Mouse (Mus musculus): ENCODE measurements around the gene Sh3bp4. TPM values are rescaled to one million over a fixed set of nuclear protein-coding genes. Genes with fewer than 3 reads are reported as not detected.

Gene Sh3bp4
- polyA plus RNA-seq, 1 experiment, result 1.4 TPM

DNA sequence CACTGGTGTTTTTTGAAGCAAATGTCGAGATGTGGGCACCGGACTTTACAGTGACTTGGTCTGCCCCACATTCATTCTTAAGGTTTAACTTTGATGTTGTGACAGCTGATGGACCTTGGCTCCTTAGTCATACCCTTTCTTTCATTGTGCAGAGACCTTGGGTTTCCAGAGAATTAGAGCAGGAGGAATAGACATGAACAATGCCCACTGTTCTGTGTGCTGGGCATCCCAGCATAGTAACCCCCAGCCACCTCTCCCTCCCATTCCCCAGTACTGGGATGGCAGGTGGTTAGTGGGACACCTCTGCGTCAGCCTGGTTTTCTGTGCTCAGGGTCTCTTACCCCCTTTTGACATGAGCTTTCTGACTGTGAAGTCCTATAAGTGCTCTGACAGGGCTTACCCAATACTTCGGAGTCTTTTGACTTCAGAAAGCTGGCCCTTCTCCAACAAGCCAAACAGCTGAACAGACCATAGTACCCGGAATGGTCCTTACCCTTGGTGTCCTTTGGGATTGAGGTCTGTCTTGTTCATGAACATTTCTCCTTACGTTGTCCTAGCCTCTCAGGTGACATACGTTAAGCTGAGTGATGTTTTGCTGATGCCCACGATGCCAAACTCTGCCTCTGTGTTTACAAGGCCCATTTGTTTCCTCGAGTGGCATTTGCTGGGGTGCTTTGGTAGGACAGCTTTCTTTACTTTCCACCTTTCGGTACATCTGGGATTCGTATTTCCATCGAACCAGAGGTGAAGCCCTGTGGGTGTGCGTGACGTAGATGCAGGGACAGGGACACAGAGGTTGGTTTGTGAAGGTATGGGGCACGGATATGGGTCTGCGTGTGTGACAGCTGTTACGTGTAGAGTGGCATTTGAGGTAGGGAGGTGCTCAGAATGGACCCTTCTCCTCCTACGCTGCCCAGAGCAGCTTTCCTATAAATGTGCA is 35.9 kb downstream of the Sh3bp4 start:
- no peaks in the 10 kb centered on the region; the same call in 1 of the 2 replicates for H3K4me1 ChIP-seq (ENCODE audit: control insufficient read depth, insufficient read depth, low read length)
- H3K27ac ChIP-seq (ENCODE audit: control insufficient read depth, insufficient read depth, low read depth, low read length, poor library complexity), result no peak overlapping the region
- WGBS, result 84% methylated on average over 18 of the region's 18 CpGs
- TF ChIP-seq POLR2A (IDR thresholded peaks at IDR 0.05; ENCODE audit: borderline replicate concordance, control insufficient read depth, low read depth, low read length), result no peak
- TF ChIP-seq CTCF (IDR thresholded peaks at IDR 0.05; ENCODE audit: control insufficient read depth, insufficient read depth, low read length), result no peak
- no peak overlapping the region for H3K4me3 ChIP-seq (replicated peaks; ENCODE audit: control insufficient read depth, low read depth, low read length)

GRCm38 (mm10) chr1:89107466-89107865 is 37.3 kb downstream of the Sh3bp4 start:
- 90% methylated on average over 6 of the region's 6 CpGs for WGBS
- TF ChIP-seq POLR2A (IDR thresholded peaks at IDR 0.05; ENCODE audit: borderline replicate concordance, control insufficient read depth, low read depth, low read length) (no peak), CTCF (IDR thresholded peaks at IDR 0.05; ENCODE audit: control insufficient read depth, insufficient read depth, low read length) (no peak)
- no peak overlapping the region for H3K4me3 ChIP-seq (replicated peaks; ENCODE audit: control insufficient read depth, low read depth, low read length)
- no peak overlapping the region for H3K27ac ChIP-seq (ENCODE audit: control insufficient read depth, insufficient read depth, low read depth, low read length, poor library complexity)
- no peaks in the 10 kb centered on the region; the same call in 1 of the 2 replicates for H3K4me1 ChIP-seq (ENCODE audit: control insufficient read depth, insufficient read depth, low read length)

DNA sequence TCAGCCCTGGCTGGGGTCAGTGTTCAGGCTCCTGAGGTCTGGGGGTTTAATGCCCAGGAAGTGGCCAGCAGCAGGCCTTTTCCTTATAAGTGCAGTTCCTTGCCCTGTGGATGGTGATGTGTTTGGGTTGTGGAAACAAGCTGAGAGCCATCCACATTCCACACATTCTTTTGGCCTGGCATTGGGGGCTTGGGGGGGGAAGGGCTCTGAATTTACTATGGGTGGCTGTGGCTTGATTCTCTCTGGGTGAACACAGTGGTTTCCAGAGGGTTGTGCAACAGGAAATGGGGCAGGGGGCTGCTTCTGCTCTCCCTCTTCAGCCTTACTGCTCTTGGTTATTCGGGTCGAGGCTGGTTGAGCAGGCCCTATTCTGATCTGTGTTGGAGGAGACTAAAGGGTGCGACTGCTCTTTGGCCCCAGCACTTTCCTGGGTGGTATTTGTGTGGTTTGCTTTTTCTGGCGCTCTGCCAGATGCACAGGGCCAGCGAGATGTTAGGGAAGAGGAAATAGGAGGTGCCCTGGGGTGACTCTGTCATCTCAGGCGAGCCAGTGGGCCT is 38.2 kb downstream of the Sh3bp4 start:
- TF ChIP-seq POLR2A (IDR thresholded peaks at IDR 0.05; ENCODE audit: borderline replicate concordance, control insufficient read depth, low read depth, low read length), result no peak
- TF ChIP-seq CTCF (IDR thresholded peaks at IDR 0.05; ENCODE audit: control insufficient read depth, insufficient read depth, low read length), result no peak
- Histone ChIP-seq H3K27ac (ENCODE audit: control insufficient read depth, insufficient read depth, low read depth, low read length, poor library complexity) (no peak overlapping the region), H3K4me3 (replicated peaks; ENCODE audit: control insufficient read depth, low read depth, low read length) (no peak overlapping the region), H3K4me1 (ENCODE audit: control insufficient read depth, insufficient read depth, low read length) (no peaks in the 10 kb centered on the region; the same call in 1 of the 2 replicates)
- 1% methylated on average over 6 of the region's 6 CpGs for WGBS

- Histone ChIP-seq H3K4me3 (replicated peaks; ENCODE audit: control insufficient read depth, low read depth, low read length) (no peak overlapping the region), H3K27ac (ENCODE audit: control insufficient read depth, insufficient read depth, low read depth, low read length, poor library complexity) (no peak overlapping the region), H3K4me1 (ENCODE audit: control insufficient read depth, insufficient read depth, low read length) (no peaks in the 10 kb centered on the region; the same call in 1 of the 2 replicates)
- WGBS, result 79% methylated on average over 7 of the region's 7 CpGs
- TF ChIP-seq CTCF (IDR thresholded peaks at IDR 0.05; ENCODE audit: control insufficient read depth, insufficient read depth, low read length) (no peak), POLR2A (IDR thresholded peaks at IDR 0.05; ENCODE audit: borderline replicate concordance, control insufficient read depth, low read depth, low read length) (no peak)
These were observed 39.6 kb downstream of the Sh3bp4 start for GRCm38 (mm10) chr1:89109767-89110166.

- TF ChIP-seq CTCF (IDR thresholded peaks at IDR 0.05; ENCODE audit: control insufficient read depth, insufficient read depth, low read length) (no peak), POLR2A (IDR thresholded peaks at IDR 0.05; ENCODE audit: borderline replicate concordance, control insufficient read depth, low read depth, low read length) (no peak)
- no peak overlapping the region for H3K4me3 ChIP-seq (replicated peaks; ENCODE audit: control insufficient read depth, low read depth, low read length)
- WGBS, result 75% methylated on average over 6 of the region's 6 CpGs
- H3K4me1 ChIP-seq (ENCODE audit: control insufficient read depth, insufficient read depth, low read length), result no peaks in the 10 kb centered on the region; the same call in 1 of the 2 replicates
- H3K27ac ChIP-seq (ENCODE audit: control insufficient read depth, insufficient read depth, low read depth, low read length, poor library complexity), result no peak overlapping the region
These were observed 40.7 kb downstream of the Sh3bp4 start for GRCm38 (mm10) chr1:89110767-89111534.

GRCm38 (mm10) chr1:89112544-89112943 is 42.3 kb downstream of the Sh3bp4 start:
- 74% methylated on average over 1 of the region's 1 CpGs for WGBS
- no peak for TF ChIP-seq CTCF (IDR thresholded peaks at IDR 0.05; ENCODE audit: control insufficient read depth, insufficient read depth, low read length)
- no peak for TF ChIP-seq POLR2A (IDR thresholded peaks at IDR 0.05; ENCODE audit: borderline replicate concordance, control insufficient read depth, low read depth, low read length)
- Histone ChIP-seq H3K4me1 (ENCODE audit: control insufficient read depth, insufficient read depth, low read length) (no peaks in the 10 kb centered on the region; the same call in 1 of the 2 replicates), H3K4me3 (replicated peaks; ENCODE audit: control insufficient read depth, low read depth, low read length) (no peak overlapping the region), H3K27ac (ENCODE audit: control insufficient read depth, insufficient read depth, low read depth, low read length, poor library complexity) (no peak overlapping the region)

DNA sequence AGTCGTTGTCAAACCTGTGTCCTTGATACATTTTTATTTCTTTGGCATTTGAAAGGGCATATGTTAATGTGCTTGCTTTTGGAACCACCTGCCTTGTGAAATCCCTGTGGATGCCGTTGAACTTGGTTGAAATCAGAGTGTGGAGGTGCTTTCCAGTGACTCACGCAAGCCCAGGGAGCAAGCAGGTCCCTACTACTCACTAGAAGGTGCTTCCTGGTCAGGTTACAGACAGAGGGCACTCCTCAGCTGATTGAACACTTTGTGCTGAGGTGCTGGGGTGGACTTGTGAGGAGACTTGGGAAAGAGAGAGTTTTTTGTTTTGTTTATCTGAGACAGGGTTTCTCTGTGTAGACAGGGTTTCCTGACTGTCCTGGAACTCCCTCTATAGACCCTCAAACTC is 43.5 kb downstream of the Sh3bp4 start:
- H3K27ac ChIP-seq (ENCODE audit: control insufficient read depth, insufficient read depth, low read depth, low read length, poor library complexity), result no peak overlapping the region
- TF ChIP-seq POLR2A (IDR thresholded peaks at IDR 0.05; ENCODE audit: borderline replicate concordance, control insufficient read depth, low read depth, low read length), result no peak
- TF ChIP-seq CTCF (IDR thresholded peaks at IDR 0.05; ENCODE audit: control insufficient read depth, insufficient read depth, low read length), result no peak
- H3K4me3 ChIP-seq (replicated peaks; ENCODE audit: control insufficient read depth, low read depth, low read length), result no peak overlapping the region
- 82% methylated on average over 3 of the region's 3 CpGs for WGBS
- no peaks in the 10 kb centered on the region; the same call in 1 of the 2 replicates for H3K4me1 ChIP-seq (ENCODE audit: control insufficient read depth, insufficient read depth, low read length)

- Histone ChIP-seq H3K4me3 (replicated peaks; ENCODE audit: control insufficient read depth, low read depth, low read length) (no peak overlapping the region), H3K27ac (ENCODE audit: control insufficient read depth, insufficient read depth, low read depth, low read length, poor library complexity) (no peak overlapping the region), H3K4me1 (ENCODE audit: control insufficient read depth, insufficient read depth, low read length) (no peaks in the 10 kb centered on the region)
- TF ChIP-seq CTCF (IDR thresholded peaks at IDR 0.05; ENCODE audit: control insufficient read depth, insufficient read depth, low read length), result no peak
- no peak for TF ChIP-seq POLR2A (IDR thresholded peaks at IDR 0.05; ENCODE audit: borderline replicate concordance, control insufficient read depth, low read depth, low read length)
- WGBS, result 83% methylated on average over 5 of the region's 5 CpGs
These were observed 46.8 kb downstream of the Sh3bp4 start for GRCm38 (mm10) chr1:89117062-89117461.

Data from bone marrow, adult 2 months (tissue).